Mouse (Mus musculus) liver, embryonic 14.5 days (tissue): ENCODE measurements around the gene Spesp1.

ENCODE experiments used
- CTCF ChIP-seq: IDR thresholded peaks from 2 replicates; pipeline ENCODE4 v1.5.1; 2016; ENCODE audit warnings: antibody characterized with exemption, low read depth, control low read depth
- EP300 ChIP-seq: IDR thresholded peaks from 2 replicates; pipeline ENCODE4 v1.6.1; 2016; ENCODE audit warnings: antibody characterized with exemption, low read depth

GRCm38 (mm10) chr9:62253736-62254443, 28.1 kb downstream of the Spesp1 start:
- TF ChIP-seq CTCF, result peak; percentile 58
- no peak for TF ChIP-seq EP300
